Mouse (Mus musculus): ENCODE data around the gene Ccdc117. TPM values are rescaled to one million over a fixed set of nuclear protein-coding genes. Genes with fewer than 3 reads are reported as not detected.

Ccdc117 gene
- polyA plus RNA-seq, 1 experiment from 2014 or later = 21.5 TPM

Other genes with a start within 250 kb of the Ccdc117 start
- gene Znrf3, start 97.3 kb downstream of the Ccdc117 start, polyA plus RNA-seq (2016; fragmentation: Nextera tagmentation; extraction: Ambion mirVana) = 11.1 and 11.9 TPM in 2 replicates
- gene Xbp1, start 21.5 kb downstream of the Ccdc117 start, polyA plus RNA-seq (2016; fragmentation: Nextera tagmentation; extraction: Ambion mirVana) = 93.9 and 99.6 TPM in 2 replicates
- gene Ankrd36, start 27.5 kb upstream of the Ccdc117 start, polyA plus RNA-seq (2016; fragmentation: Nextera tagmentation; extraction: Ambion mirVana) = not detected in 2 replicates
- 160 and 169 TPM in 2 replicates for gene Mrps24, start 173.5 kb upstream of the Ccdc117 start, polyA plus RNA-seq (2016; fragmentation: Nextera tagmentation; extraction: Ambion mirVana)
- gene Urgcp, start 220.2 kb upstream of the Ccdc117 start, polyA plus RNA-seq (2016; fragmentation: Nextera tagmentation; extraction: Ambion mirVana) = 19.3 and 20.3 TPM in 2 replicates
- 140 and 141 TPM in 2 replicates for gene Dbnl, start 246.3 kb upstream of the Ccdc117 start, polyA plus RNA-seq (2016; fragmentation: Nextera tagmentation; extraction: Ambion mirVana)